Mouse (Mus musculus) testis, postnatal 10 days (tissue): ENCODE data around the gene Muc4.
A peak's percentile ranks its signal among the peaks of the same experiment; 100 is the strongest.

Source experiments
- DNase-seq: peaks from one replicate; pipeline ENCODE4 v3.0.0; 2021; ENCODE audit warnings: low spot score

Muc4 gene

GRCm38 (mm10) chr16:32805151-32805550 lies 69.5 kb downstream of the Muc4 start:
- DNase-seq, result no peak

GRCm38 (mm10) chr16:32807408-32808185 lies 71.9 kb downstream of the Muc4 start:
- no peak for DNase-seq

- no peak for DNase-seq
Measured at GRCm38 (mm10) chr16:32810321-32810720, 74.6 kb downstream of the Muc4 start, which contains the start of gene Smbd1. Gene Smbd1 (minus strand): TSS chr16:32810477.

GRCm38 (mm10) chr16:32812888-32813361 lies 77.2 kb downstream of the Muc4 start:
- peak; percentile 95 for DNase-seq

GRCm38 (mm10) chr16:32813362-32813761 lies 77.7 kb downstream of the Muc4 start:
- DNase-seq, result no peak

- DNase-seq, result no peak
Measured at GRCm38 (mm10) chr16:32813771-32814170, 78.1 kb downstream of the Muc4 start.

GRCm38 (mm10) chr16:32814539-32814938 lies 78.9 kb downstream of the Muc4 start:
- peak; percentile 56 for DNase-seq

GRCm38 (mm10) chr16:32815160-32815605 lies 79.5 kb downstream of the Muc4 start:
- DNase-seq, result peak; percentile 51

- DNase-seq, result no peak
Measured at GRCm38 (mm10) chr16:32818036-32818435, 82.3 kb downstream of the Muc4 start.

- no peak for DNase-seq
Measured at GRCm38 (mm10) chr16:32818441-32818840, 82.8 kb downstream of the Muc4 start.

- DNase-seq, result no peak
Measured at GRCm38 (mm10) chr16:32821772-32822449, 86.2 kb downstream of the Muc4 start.

- no peak for DNase-seq
Measured at GRCm38 (mm10) chr16:32822450-32822827, 86.8 kb downstream of the Muc4 start.

GRCm38 (mm10) chr16:32822881-32823280 lies 87.2 kb downstream of the Muc4 start:
- DNase-seq, result no peak

- no peak for DNase-seq
Measured at GRCm38 (mm10) chr16:32823487-32823886, 87.8 kb downstream of the Muc4 start.

- no peak for DNase-seq
Measured at GRCm38 (mm10) chr16:32824061-32824460, 88.4 kb downstream of the Muc4 start.

GRCm38 (mm10) chr16:32825380-32825779 lies 89.7 kb downstream of the Muc4 start:
- no peak for DNase-seq

- DNase-seq, result no peak
Measured at GRCm38 (mm10) chr16:32826521-32826920, 90.8 kb downstream of the Muc4 start.

- no peak for DNase-seq
Measured at GRCm38 (mm10) chr16:32829104-32829503, 93.4 kb downstream of the Muc4 start.

- no peak for DNase-seq
Measured at GRCm38 (mm10) chr16:32831501-32831900, 95.8 kb downstream of the Muc4 start.
